In the genomic region with DNA sequence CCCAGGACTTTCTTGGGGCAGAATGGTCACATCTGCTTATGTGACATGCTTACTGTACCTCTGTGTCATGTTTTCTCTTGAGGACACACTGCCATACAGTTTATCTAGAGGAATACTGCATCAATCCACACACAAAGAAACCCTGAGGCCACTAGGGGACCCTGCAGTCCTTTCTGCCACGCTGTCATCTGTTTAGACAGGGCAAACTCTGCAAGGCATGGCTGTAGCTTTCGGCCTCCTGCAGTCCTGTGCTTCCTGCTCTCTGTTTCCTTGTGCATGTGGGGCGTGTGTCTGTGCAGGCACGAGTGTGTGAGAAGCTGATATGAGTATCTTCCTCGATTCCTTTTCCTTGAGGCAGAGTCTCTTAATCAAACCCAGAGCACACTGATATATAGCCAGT, we compare ENCODE assay signal across 25 mouse cellular contexts.
DNase-seq lines count a peak whose midpoint lies in the region; ATAC-seq and TF ChIP-seq lines count a peak whose summit lies in the region.
"Had no signal": no experiment of that assay in that cellular context is flagged by ENCODE, and none has a peak within 500 bp of the region (broad histone marks: within the 10 kb centered on the region; RNA-seq: fewer than 3 reads in every experiment).

No protein-coding gene starts in this region.

- no peak for TF ChIP-seq EP300 in lung, postnatal 0 days (IDR thresholded peaks at IDR 0.05)
- TF ChIP-seq EP300 in stomach, postnatal 0 days (optimal IDR thresholded peaks at IDR 0.05), result no peak

- no peak overlapping the region for H3K4me3 ChIP-seq in forebrain, postnatal 0 days (ENCODE audit: low read depth, low read length)
- H3K4me3 ChIP-seq in forebrain, embryonic 12.5 days (replicated peaks), result no peak overlapping the region
- H3K4me3 ChIP-seq in hindbrain, postnatal 0 days (ENCODE audit: low read length), result no peak overlapping the region
- H3K4me3 ChIP-seq in hindbrain, embryonic 12.5 days, result no peak overlapping the region
- H3K4me3 ChIP-seq in lung, postnatal 0 days (ENCODE audit: low read depth, low read length), result no peak overlapping the region
- no peak overlapping the region for H3K4me3 ChIP-seq in stomach, postnatal 0 days (ENCODE audit: low read depth, low read length)
- H3K4me3 ChIP-seq: heart, adult 2 months; heart, embryonic 15.5 days; hindbrain, embryonic 10.5 days; left cerebral cortex, adult 2 months; myocyte; neural tube, embryonic 15.5 days; stomach, embryonic 15.5 days had no signal

- no peaks in the 10 kb centered on the region for H3K9me3 ChIP-seq in forebrain, postnatal 0 days (ENCODE audit: low read length)
- no peaks in the 10 kb centered on the region for H3K9me3 ChIP-seq in forebrain, embryonic 12.5 days
- no peaks in the 10 kb centered on the region for H3K9me3 ChIP-seq in hindbrain, postnatal 0 days (ENCODE audit: low read length)
- H3K9me3 ChIP-seq in hindbrain, embryonic 12.5 days (replicated peaks), result no peaks in the 10 kb centered on the region
- no peaks in the 10 kb centered on the region for H3K9me3 ChIP-seq in lung, postnatal 0 days (ENCODE audit: low read length)
- H3K9me3 ChIP-seq in stomach, postnatal 0 days (ENCODE audit: control insufficient read depth, low read length), result no peaks in the 10 kb centered on the region
- H3K9me3 ChIP-seq: heart, embryonic 15.5 days; hindbrain, embryonic 10.5 days; neural tube, embryonic 15.5 days; stomach, embryonic 15.5 days had no signal

- H3K36me3 ChIP-seq in forebrain, postnatal 0 days (ENCODE audit: insufficient read depth), result no peaks in the 10 kb centered on the region
- no peaks in the 10 kb centered on the region for H3K36me3 ChIP-seq in forebrain, embryonic 12.5 days (replicated peaks)
- H3K36me3 ChIP-seq in hindbrain, postnatal 0 days (ENCODE audit: insufficient read depth, low read length), result no peaks in the 10 kb centered on the region
- H3K36me3 ChIP-seq in hindbrain, embryonic 12.5 days, result no peaks in the 10 kb centered on the region
- H3K36me3 ChIP-seq in lung, postnatal 0 days (ENCODE audit: insufficient read depth, low read length), result no peaks in the 10 kb centered on the region
- no peaks in the 10 kb centered on the region for H3K36me3 ChIP-seq in stomach, postnatal 0 days (ENCODE audit: control insufficient read depth, insufficient read depth, low read length)
- H3K36me3 ChIP-seq: heart, embryonic 15.5 days; hindbrain, embryonic 10.5 days; neural tube, embryonic 15.5 days; stomach, embryonic 15.5 days had no signal

- H3K27ac ChIP-seq in forebrain, postnatal 0 days (ENCODE audit: low read depth, low read length), result no peak overlapping the region
- no peak overlapping the region for H3K27ac ChIP-seq in forebrain, embryonic 12.5 days
- H3K27ac ChIP-seq in hindbrain, postnatal 0 days, result no peak overlapping the region
- H3K27ac ChIP-seq in hindbrain, embryonic 12.5 days, result no peak overlapping the region
- no peak overlapping the region for H3K27ac ChIP-seq in lung, postnatal 0 days (ENCODE audit: low read length)
- H3K27ac ChIP-seq in stomach, postnatal 0 days (replicated peaks), result no peak overlapping the region
- H3K27ac ChIP-seq: heart, adult 2 months; heart, embryonic 15.5 days; hindbrain, embryonic 10.5 days; left cerebral cortex, adult 2 months; neural tube, embryonic 15.5 days; stomach, embryonic 15.5 days had no signal

- H3K4me1 ChIP-seq in forebrain, postnatal 0 days (ENCODE audit: insufficient read depth), result no peaks in the 10 kb centered on the region
- peaks cover 9% of the 10 kb centered on the region; the same call in 1 of the 2 replicates for H3K4me1 ChIP-seq in forebrain, embryonic 12.5 days
- H3K4me1 ChIP-seq in hindbrain, postnatal 0 days (ENCODE audit: insufficient read depth, low read length), result no peaks in the 10 kb centered on the region
- H3K4me1 ChIP-seq in hindbrain, embryonic 12.5 days, result peaks cover 14% of the 10 kb centered on the region
- H3K4me1 ChIP-seq in lung, postnatal 0 days (ENCODE audit: insufficient read depth, low read depth, low read length), result no peaks in the 10 kb centered on the region
- H3K4me1 ChIP-seq in stomach, postnatal 0 days (replicated peaks; ENCODE audit: control insufficient read depth, insufficient read depth), result no peaks in the 10 kb centered on the region
- H3K4me1 ChIP-seq: stomach, embryonic 15.5 days had no signal

- no peak overlapping the region for H3K4me2 ChIP-seq in forebrain, postnatal 0 days (ENCODE audit: low read depth)
- H3K4me2 ChIP-seq in forebrain, embryonic 12.5 days, result no peak overlapping the region
- H3K4me2 ChIP-seq in hindbrain, postnatal 0 days (ENCODE audit: low read depth, low read length), result no peak overlapping the region
- H3K4me2 ChIP-seq in hindbrain, embryonic 12.5 days (replicated peaks), result no peak overlapping the region
- H3K4me2 ChIP-seq in lung, postnatal 0 days (replicated peaks; ENCODE audit: low read depth, low read length), result no peak overlapping the region
- H3K4me2 ChIP-seq in stomach, postnatal 0 days (replicated peaks; ENCODE audit: low read depth), result no peak overlapping the region
- H3K4me2 ChIP-seq: heart, embryonic 15.5 days; midbrain, embryonic 11.5 days; neural tube, embryonic 15.5 days; stomach, embryonic 15.5 days had no signal

- TF ChIP-seq CTCF in forebrain, postnatal 0 days (IDR thresholded peaks at IDR 0.05; ENCODE audit: low read depth), result peak; percentile 52
- peak; percentile 67 for TF ChIP-seq CTCF in hindbrain, postnatal 0 days (IDR thresholded peaks at IDR 0.05; ENCODE audit: low read depth)
- TF ChIP-seq CTCF in lung, postnatal 0 days (IDR thresholded peaks at IDR 0.05), result peak; percentile 62
- TF ChIP-seq CTCF in stomach, postnatal 0 days (IDR thresholded peaks at IDR 0.05; ENCODE audit: low read depth), result peak; percentile 35

- no peaks in the 10 kb centered on the region for H3K27me3 ChIP-seq in forebrain, postnatal 0 days (ENCODE audit: insufficient read depth, low read length)
- H3K27me3 ChIP-seq in forebrain, embryonic 12.5 days, result no peaks in the 10 kb centered on the region
- H3K27me3 ChIP-seq in hindbrain, postnatal 0 days (ENCODE audit: insufficient read depth, low read length), result no peaks in the 10 kb centered on the region
- no peaks in the 10 kb centered on the region for H3K27me3 ChIP-seq in hindbrain, embryonic 12.5 days
- H3K27me3 ChIP-seq in lung, postnatal 0 days (replicated peaks; ENCODE audit: insufficient read depth, low read length), result no peaks in the 10 kb centered on the region
- H3K27me3 ChIP-seq in stomach, postnatal 0 days (ENCODE audit: control insufficient read depth, insufficient read depth, low read length), result no peaks in the 10 kb centered on the region
- H3K27me3 ChIP-seq: neural tube, embryonic 15.5 days; stomach, embryonic 15.5 days had no signal

- 62% methylated on average over 5 of the region's 5 CpGs for WGBS in forebrain, postnatal 0 days
- WGBS in forebrain, embryonic 12.5 days, result 63% methylated on average over 5 of the region's 5 CpGs
- WGBS in hindbrain, postnatal 0 days, result 35% methylated on average over 5 of the region's 5 CpGs
- WGBS in hindbrain, embryonic 12.5 days, result 47% methylated on average over 5 of the region's 5 CpGs
- 26% methylated on average over 5 of the region's 5 CpGs for WGBS in lung, postnatal 0 days
- WGBS in stomach, postnatal 0 days, result 32% methylated on average over 5 of the region's 5 CpGs

- DNase-seq in forebrain, postnatal 0 days, result peak; percentile 12
- DNase-seq in hindbrain, postnatal 0 days (ENCODE audit: low spot score), result peak; percentile 20
- no peak for DNase-seq in lung, postnatal 0 days (ENCODE audit: low spot score)
- DNase-seq in lung, adult 18-20 months, result no peak
- no peak for DNase-seq in stomach, postnatal 0 days (ENCODE audit: low spot score)
- DNase-seq: adrenal gland, postnatal 25 days; B cell, adult 2 months; cerebellum, adult 11-12 months; cerebellum, postnatal 36 days; heart, adult 2 months; kidney, adult 11 months; layer of hippocampus, adult 9-11 months; left cerebral cortex, postnatal 4 days; liver; right cerebral cortex, postnatal 25 days; thymus, adult 2 months had no signal

- H3K9ac ChIP-seq in forebrain, postnatal 0 days, result no peak overlapping the region
- no peak overlapping the region for H3K9ac ChIP-seq in forebrain, embryonic 12.5 days
- no peak overlapping the region for H3K9ac ChIP-seq in hindbrain, postnatal 0 days (replicated peaks; ENCODE audit: low read length)
- no peak overlapping the region for H3K9ac ChIP-seq in hindbrain, embryonic 12.5 days
- no peak overlapping the region for H3K9ac ChIP-seq in lung, postnatal 0 days (replicated peaks; ENCODE audit: low read depth)
- H3K9ac ChIP-seq in stomach, postnatal 0 days (ENCODE audit: low read length), result no peak overlapping the region
- H3K9ac ChIP-seq: heart, embryonic 15.5 days; neural tube, embryonic 15.5 days; stomach, embryonic 15.5 days had no signal

- peak; percentile 53 for ATAC-seq in forebrain, postnatal 0 days
- no peak for ATAC-seq in forebrain, embryonic 12.5 days (ENCODE audit: low FRiP score)
- no peak for ATAC-seq in hindbrain, postnatal 0 days
- ATAC-seq in hindbrain, embryonic 12.5 days (ENCODE audit: low FRiP score), result no peak
- ATAC-seq in lung, postnatal 0 days, result no peak
- ATAC-seq in stomach, postnatal 0 days (ENCODE audit: low FRiP score, low TSS enrichment), result no peak

Comparison
In these comparisons a context has a peak if more than half of its experiments do, and no peak if none do; other contexts are left out.
1. DNase-seq: peak in forebrain, postnatal 0 days (single experiment) and hindbrain, postnatal 0 days (single experiment); none in lung, postnatal 0 days (single experiment), lung, adult 18-20 months (0 of 2) and stomach, postnatal 0 days (single experiment).
2. Peak in every context shown above with its lines, with median percentiles within 50 percentile points of each other: CTCF ChIP-seq.